Mouse (Mus musculus): ENCODE data around the gene Trim39.
"Not testable (repeated sequence)": the region's sequence is repeated elsewhere in the genome, so short reads cannot be mapped to it uniquely, and the experiment has no call there.

Gene Trim39

DNA sequence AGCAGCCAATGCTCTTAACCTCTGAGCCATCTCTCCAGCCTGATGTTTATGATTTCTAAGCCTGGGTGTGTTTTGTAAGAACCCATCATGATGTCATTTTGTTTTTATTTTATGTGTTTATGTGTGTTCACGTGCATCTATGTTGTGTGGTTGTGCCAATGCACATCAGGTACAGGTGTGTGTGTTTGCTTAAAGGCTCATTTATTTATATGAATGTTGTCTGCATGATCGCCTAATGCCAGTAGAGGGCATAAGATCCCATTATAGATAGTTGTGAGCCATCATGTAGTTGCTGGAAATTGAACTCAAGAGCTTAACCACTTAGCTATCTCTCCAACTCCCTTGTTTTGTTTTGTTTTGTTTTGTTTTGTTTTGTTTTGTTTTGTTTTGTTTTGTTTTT is 26.3 kb downstream of the Trim39 start:
- no peak for DNase-seq

DNA sequence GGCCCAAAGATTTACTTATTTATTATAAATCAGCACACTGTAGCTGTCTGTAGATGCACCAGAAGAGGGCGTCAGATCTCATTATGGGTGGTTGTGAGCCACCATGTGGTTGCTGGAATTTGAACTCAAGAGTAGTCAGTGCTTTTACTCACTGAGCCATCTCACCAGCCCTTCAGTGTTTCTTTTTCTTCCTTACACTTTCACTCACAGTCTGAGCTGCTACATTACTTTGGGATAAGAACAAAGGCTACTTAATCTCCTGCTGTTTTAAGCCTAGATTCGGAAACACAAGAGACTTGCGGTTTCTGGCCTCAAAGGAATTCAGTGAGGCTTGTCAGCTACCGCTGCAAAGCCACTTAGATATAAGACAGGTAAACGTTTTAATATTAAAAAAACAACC is 28.0 kb downstream of the Trim39 start:
- no peak for DNase-seq

DNA sequence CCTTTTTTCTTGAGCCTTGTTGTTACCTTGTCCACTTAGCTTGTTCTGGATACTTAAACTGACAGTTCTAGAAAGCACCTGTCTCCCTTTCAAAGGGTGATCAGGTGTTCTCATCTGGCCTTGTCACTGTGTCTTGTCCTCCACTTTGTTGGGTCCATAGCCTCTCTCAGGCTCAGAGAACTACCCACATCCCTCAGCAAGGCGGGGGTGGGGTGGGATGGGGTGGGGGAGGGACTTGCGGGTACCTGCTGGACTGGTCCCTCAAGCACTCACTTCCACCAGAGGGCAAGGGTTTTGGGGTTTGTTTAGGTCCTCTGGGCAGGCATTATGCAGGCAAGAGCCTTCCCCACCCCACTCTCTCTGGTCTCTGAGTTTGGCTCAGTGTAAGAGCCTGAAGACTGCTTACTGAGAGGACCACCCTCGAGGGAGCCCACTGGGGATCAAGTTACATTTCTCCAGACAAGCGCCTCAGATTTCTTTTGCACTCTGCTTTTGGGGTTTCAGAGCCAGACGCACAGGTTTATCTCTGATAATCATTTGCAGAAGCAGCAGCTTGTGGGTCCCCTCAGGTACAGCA is 31.3 kb downstream of the Trim39 start:
- DNase-seq: no peak

DNA sequence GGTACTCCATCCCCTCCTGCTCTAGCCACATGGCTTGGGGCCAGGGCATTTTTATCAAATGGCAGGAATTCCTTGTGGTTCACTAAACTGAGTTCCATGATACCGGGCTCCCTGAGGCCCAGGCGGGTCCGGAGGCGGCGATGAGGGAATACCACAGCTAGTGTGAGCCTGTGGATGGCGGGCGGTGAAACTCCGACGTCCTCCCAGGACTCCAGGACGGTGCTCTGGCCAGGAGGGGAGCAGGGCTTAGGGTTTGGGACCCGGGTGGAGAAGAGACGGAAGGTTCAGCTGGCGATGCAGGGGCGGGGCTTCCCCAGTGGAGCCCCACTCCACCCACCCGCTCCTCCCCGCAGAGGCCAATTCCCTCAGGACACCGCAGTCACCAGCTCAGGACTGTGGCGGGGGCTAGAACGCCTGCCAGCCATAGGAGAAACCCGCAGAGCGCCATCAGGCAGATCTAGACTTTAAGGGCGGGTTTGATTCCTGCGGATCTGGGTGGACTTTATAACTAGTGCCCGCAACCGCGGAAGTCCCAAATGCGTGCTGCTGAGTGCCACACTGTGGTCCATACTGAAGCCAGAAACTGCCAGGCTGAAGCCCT is 34.6 kb downstream of the Trim39 start:
- no peak for DNase-seq

DNA sequence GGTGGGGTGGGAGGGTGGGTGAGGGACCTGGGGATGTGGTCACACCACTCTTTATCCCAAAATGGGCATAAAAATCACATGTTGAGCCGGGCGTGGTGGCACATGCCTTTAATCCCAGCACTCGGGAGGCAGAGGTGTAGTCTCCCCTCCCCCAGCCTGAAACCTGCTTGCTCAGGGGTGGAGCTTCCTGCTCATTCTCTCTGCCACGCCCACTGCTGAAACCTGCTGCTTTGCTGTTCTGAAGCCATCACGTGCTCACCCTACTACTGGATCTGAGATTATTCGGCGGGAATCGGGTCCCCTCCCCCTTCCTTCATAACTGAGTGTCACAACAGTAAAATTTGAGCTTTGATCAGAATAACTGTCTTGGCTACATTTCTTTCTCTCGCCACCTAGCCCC is 36.7 kb downstream of the Trim39 start:
- not testable (repeated sequence) for DNase-seq

GRCm38 (mm10) chr17:36233572-36233971 is 38.5 kb downstream of the Trim39 start:
- DNase-seq: no peak

DNA sequence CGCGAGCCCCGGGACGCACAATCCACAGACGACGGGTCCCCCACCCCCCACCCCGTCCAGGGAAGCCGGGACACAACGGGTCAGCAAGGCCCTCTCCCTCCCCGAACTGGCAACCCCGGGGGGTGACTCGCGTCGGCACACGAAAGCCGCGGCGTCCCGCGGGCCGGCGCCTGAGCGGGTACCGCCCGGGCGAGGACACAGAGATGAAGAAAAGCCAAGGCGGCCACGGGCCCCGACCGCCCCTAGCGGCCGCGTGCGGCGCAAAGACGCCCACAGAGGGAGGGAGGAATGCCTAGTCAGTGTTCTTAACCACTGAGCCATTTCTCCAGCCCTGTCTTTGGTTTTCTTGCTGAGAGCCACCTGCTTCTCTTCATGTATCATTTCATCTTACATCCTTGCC is 40.7 kb downstream of the Trim39 start:
- peak; percentile 74 for DNase-seq

GRCm38 (mm10) chr17:36229046-36229445 is 43.0 kb downstream of the Trim39 start:
- no peak for DNase-seq

GRCm38 (mm10) chr17:36226921-36227320 is 45.1 kb downstream of the Trim39 start:
- peak; percentile 15 for DNase-seq

DNA sequence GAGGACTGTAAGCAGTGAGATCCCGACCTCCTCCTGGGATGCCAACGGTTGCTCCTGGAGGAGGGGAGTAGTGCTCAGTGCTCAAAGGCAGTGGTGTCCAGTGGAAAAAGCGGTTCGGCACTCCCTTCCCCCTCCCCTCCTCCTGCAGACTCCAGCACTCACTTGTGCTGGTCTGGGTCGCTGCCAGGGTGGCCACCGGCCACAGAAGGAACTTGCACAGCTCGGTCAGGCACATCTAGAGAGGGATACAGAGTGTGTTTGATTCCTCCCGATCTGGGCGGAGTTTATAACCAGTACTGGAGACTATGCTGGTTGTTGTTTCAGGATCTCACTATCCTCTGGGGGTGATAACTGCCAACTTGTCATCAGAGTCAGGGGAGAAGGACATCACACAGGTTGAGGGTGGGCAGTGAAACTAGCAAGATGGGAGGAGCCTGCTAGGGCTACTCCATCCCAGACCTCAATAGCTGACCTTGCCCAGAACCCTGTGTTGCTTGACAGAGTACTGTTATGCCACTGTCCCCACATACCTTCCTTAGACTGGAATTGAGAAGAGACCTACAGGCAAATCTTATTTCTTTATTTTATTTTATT is 46.7 kb downstream of the Trim39 start:
- DNase-seq: no peak

- DNase-seq: no peak
These were observed 47.6 kb downstream of the Trim39 start for GRCm38 (mm10) chr17:36224451-36224850.

- no peak for DNase-seq
These were observed 53.4 kb downstream of the Trim39 start for GRCm38 (mm10) chr17:36218594-36219155.

- DNase-seq: no peak
These were observed 56.5 kb downstream of the Trim39 start for GRCm38 (mm10) chr17:36215586-36215985.
